Mouse (Mus musculus): Measurements from ENCODE around the gene Tbc1d1. TPM values are rescaled to one million over a fixed set of nuclear protein-coding genes. Genes with fewer than 3 reads are reported as not detected.

Gene Tbc1d1
- polyA plus RNA-seq, 1 experiment from 2014 or later: 31.7 TPM

GRCm38 (mm10) chr5:64218603-64218999, 62.5 kb downstream of the Tbc1d1 start:
- 74% methylated on average over 7 of the region's 7 CpGs for WGBS
- ATAC-seq (ENCODE audit: insufficient read depth, low FRiP score): no peak
- Histone ChIP-seq H3K27ac (ENCODE audit: low read length) (no peak overlapping the region), H3K4me3 (replicated peaks; ENCODE audit: low read length) (no peak overlapping the region), H3K9me3 (replicated peaks; ENCODE audit: control insufficient read depth, low read length) (no peaks in the 10 kb centered on the region), H3K36me3 (ENCODE audit: control insufficient read depth, insufficient read depth, low read length) (no peaks in the 10 kb centered on the region), H3K4me1 (ENCODE audit: control insufficient read depth, insufficient read depth, low read length) (peaks cover 18% of the 10 kb centered on the region), H3K9ac (ENCODE audit: low read length) (no peak overlapping the region), H3K27me3 (ENCODE audit: control insufficient read depth, insufficient read depth, low read length) (no peaks in the 10 kb centered on the region), H3K4me2 (ENCODE audit: low read depth, low read length) (no peak overlapping the region)

GRCm38 (mm10) chr5:64220776-64221175, 64.7 kb downstream of the Tbc1d1 start:
- ATAC-seq (ENCODE audit: insufficient read depth, low FRiP score): no peak
- Histone ChIP-seq H3K36me3 (ENCODE audit: control insufficient read depth, insufficient read depth, low read length) (no peaks in the 10 kb centered on the region), H3K9me3 (replicated peaks; ENCODE audit: control insufficient read depth, low read length) (no peaks in the 10 kb centered on the region), H3K4me1 (ENCODE audit: control insufficient read depth, insufficient read depth, low read length) (peaks cover 22% of the 10 kb centered on the region), H3K9ac (ENCODE audit: low read length) (no peak overlapping the region), H3K27me3 (ENCODE audit: control insufficient read depth, insufficient read depth, low read length) (no peaks in the 10 kb centered on the region), H3K27ac (ENCODE audit: low read length) (no peak overlapping the region), H3K4me3 (replicated peaks; ENCODE audit: low read length) (no peak overlapping the region), H3K4me2 (ENCODE audit: low read depth, low read length) (no peak overlapping the region)
- WGBS: 97% methylated on average over 4 of the region's 4 CpGs

GRCm38 (mm10) chr5:64224735-64225425, 68.8 kb downstream of the Tbc1d1 start:
- H3K9me3 ChIP-seq (replicated peaks; ENCODE audit: control insufficient read depth, low read length): no peaks in the 10 kb centered on the region
- H3K27ac ChIP-seq (ENCODE audit: low read length): peak overlapping the region; percentile 60; the same call in 1 of the 2 replicates
- no peak overlapping the region for H3K9ac ChIP-seq (ENCODE audit: low read length)
- no peak overlapping the region for H3K4me2 ChIP-seq (ENCODE audit: low read depth, low read length)
- ATAC-seq (ENCODE audit: insufficient read depth, low FRiP score): peak; percentile 87
- no peaks in the 10 kb centered on the region for H3K36me3 ChIP-seq (ENCODE audit: control insufficient read depth, insufficient read depth, low read length)
- peaks cover 15% of the 10 kb centered on the region; the same call in 1 of the 2 replicates for H3K4me1 ChIP-seq (ENCODE audit: control insufficient read depth, insufficient read depth, low read length)
- 77% methylated on average over 9 of the region's 9 CpGs for WGBS
- no peak overlapping the region for H3K4me3 ChIP-seq (replicated peaks; ENCODE audit: low read length)
- no peaks in the 10 kb centered on the region for H3K27me3 ChIP-seq (ENCODE audit: control insufficient read depth, insufficient read depth, low read length)

GRCm38 (mm10) chr5:64228252-64228651, 72.1 kb downstream of the Tbc1d1 start:
- no peak overlapping the region for H3K27ac ChIP-seq (ENCODE audit: low read length)
- H3K9ac ChIP-seq (ENCODE audit: low read length): no peak overlapping the region
- no peak for ATAC-seq (ENCODE audit: insufficient read depth, low FRiP score)
- H3K4me2 ChIP-seq (ENCODE audit: low read depth, low read length): no peak overlapping the region
- H3K9me3 ChIP-seq (replicated peaks; ENCODE audit: control insufficient read depth, low read length): no peaks in the 10 kb centered on the region
- no peaks in the 10 kb centered on the region for H3K36me3 ChIP-seq (ENCODE audit: control insufficient read depth, insufficient read depth, low read length)
- no peaks in the 10 kb centered on the region for H3K27me3 ChIP-seq (ENCODE audit: control insufficient read depth, insufficient read depth, low read length)
- peaks cover 27% of the 10 kb centered on the region for H3K4me1 ChIP-seq (ENCODE audit: control insufficient read depth, insufficient read depth, low read length)
- no peak overlapping the region for H3K4me3 ChIP-seq (replicated peaks; ENCODE audit: low read length)
- 49% methylated on average over 3 of the region's 3 CpGs for WGBS

- peak overlapping the region; percentile 82 for H3K9ac ChIP-seq (ENCODE audit: low read length)
- peak overlapping the region; percentile 60 for H3K4me3 ChIP-seq (replicated peaks; ENCODE audit: low read length)
- no peaks in the 10 kb centered on the region for H3K27me3 ChIP-seq (ENCODE audit: control insufficient read depth, insufficient read depth, low read length)
- peaks cover 32% of the 10 kb centered on the region for H3K4me1 ChIP-seq (ENCODE audit: control insufficient read depth, insufficient read depth, low read length)
- no peaks in the 10 kb centered on the region for H3K9me3 ChIP-seq (replicated peaks; ENCODE audit: control insufficient read depth, low read length)
- peak overlapping the region; percentile 72 for H3K27ac ChIP-seq (ENCODE audit: low read length)
- no peaks in the 10 kb centered on the region for H3K36me3 ChIP-seq (ENCODE audit: control insufficient read depth, insufficient read depth, low read length)
- WGBS: 39% methylated on average over 12 of the region's 12 CpGs
- no peak for ATAC-seq (ENCODE audit: insufficient read depth, low FRiP score)
- peak overlapping the region; percentile 67 for H3K4me2 ChIP-seq (ENCODE audit: low read depth, low read length)
Observed at GRCm38 (mm10) chr5:64229336-64229866, 73.3 kb downstream of the Tbc1d1 start.

GRCm38 (mm10) chr5:64230061-64230466, 74.0 kb downstream of the Tbc1d1 start:
- peak overlapping the region; percentile 67 for H3K4me2 ChIP-seq (ENCODE audit: low read depth, low read length)
- H3K4me3 ChIP-seq (replicated peaks; ENCODE audit: low read length): peak overlapping the region; percentile 60
- H3K9me3 ChIP-seq (replicated peaks; ENCODE audit: control insufficient read depth, low read length): no peaks in the 10 kb centered on the region
- peak overlapping the region; percentile 72 for H3K27ac ChIP-seq (ENCODE audit: low read length)
- H3K27me3 ChIP-seq (ENCODE audit: control insufficient read depth, insufficient read depth, low read length): no peaks in the 10 kb centered on the region
- H3K4me1 ChIP-seq (ENCODE audit: control insufficient read depth, insufficient read depth, low read length): peaks cover 35% of the 10 kb centered on the region
- H3K36me3 ChIP-seq (ENCODE audit: control insufficient read depth, insufficient read depth, low read length): no peaks in the 10 kb centered on the region
- H3K9ac ChIP-seq (ENCODE audit: low read length): peak overlapping the region; percentile 82
- under 1% methylated on average over 30 of the region's 48 CpGs for WGBS
- peak; percentile 95 for ATAC-seq (ENCODE audit: insufficient read depth, low FRiP score)

GRCm38 (mm10) chr5:64230507-64231041, 74.5 kb downstream of the Tbc1d1 start:
- no peaks in the 10 kb centered on the region for H3K27me3 ChIP-seq (ENCODE audit: control insufficient read depth, insufficient read depth, low read length)
- H3K4me3 ChIP-seq (replicated peaks; ENCODE audit: low read length): peak overlapping the region; percentile 60
- peak overlapping the region; percentile 72 for H3K27ac ChIP-seq (ENCODE audit: low read length)
- ATAC-seq (ENCODE audit: insufficient read depth, low FRiP score): peak; percentile 34
- peak overlapping the region; percentile 82 for H3K9ac ChIP-seq (ENCODE audit: low read length)
- H3K4me2 ChIP-seq (ENCODE audit: low read depth, low read length): peak overlapping the region; percentile 67
- no peaks in the 10 kb centered on the region for H3K36me3 ChIP-seq (ENCODE audit: control insufficient read depth, insufficient read depth, low read length)
- WGBS: under 1% methylated on average over 31 of the region's 33 CpGs
- no peaks in the 10 kb centered on the region for H3K9me3 ChIP-seq (replicated peaks; ENCODE audit: control insufficient read depth, low read length)
- H3K4me1 ChIP-seq (ENCODE audit: control insufficient read depth, insufficient read depth, low read length): peaks cover 37% of the 10 kb centered on the region

- Histone ChIP-seq H3K4me1 (ENCODE audit: control insufficient read depth, insufficient read depth, low read length) (peaks cover 39% of the 10 kb centered on the region), H3K4me2 (ENCODE audit: low read depth, low read length) (no peak overlapping the region), H3K9me3 (replicated peaks; ENCODE audit: control insufficient read depth, low read length) (no peaks in the 10 kb centered on the region), H3K4me3 (replicated peaks; ENCODE audit: low read length) (no peak overlapping the region), H3K9ac (ENCODE audit: low read length) (no peak overlapping the region), H3K27me3 (ENCODE audit: control insufficient read depth, insufficient read depth, low read length) (no peaks in the 10 kb centered on the region), H3K27ac (ENCODE audit: low read length) (no peak overlapping the region), H3K36me3 (ENCODE audit: control insufficient read depth, insufficient read depth, low read length) (no peaks in the 10 kb centered on the region)
- WGBS: 46% methylated on average over 9 of the region's 9 CpGs
- no peak for ATAC-seq (ENCODE audit: insufficient read depth, low FRiP score)
Observed at GRCm38 (mm10) chr5:64232872-64233271, 76.8 kb downstream of the Tbc1d1 start.

GRCm38 (mm10) chr5:64234269-64234985, 78.3 kb downstream of the Tbc1d1 start:
- WGBS: 61% methylated on average over 8 of the region's 8 CpGs
- H3K36me3 ChIP-seq (ENCODE audit: control insufficient read depth, insufficient read depth, low read length): no peaks in the 10 kb centered on the region
- no peak overlapping the region for H3K9ac ChIP-seq (ENCODE audit: low read length)
- H3K4me2 ChIP-seq (ENCODE audit: low read depth, low read length): no peak overlapping the region
- H3K27ac ChIP-seq (ENCODE audit: low read length): peak overlapping the region; percentile 17; the same call in 1 of the 2 replicates
- H3K27me3 ChIP-seq (ENCODE audit: control insufficient read depth, insufficient read depth, low read length): no peaks in the 10 kb centered on the region
- H3K4me3 ChIP-seq (replicated peaks; ENCODE audit: low read length): no peak overlapping the region
- peaks cover 34% of the 10 kb centered on the region for H3K4me1 ChIP-seq (ENCODE audit: control insufficient read depth, insufficient read depth, low read length)
- ATAC-seq (ENCODE audit: insufficient read depth, low FRiP score): no peak
- H3K9me3 ChIP-seq (replicated peaks; ENCODE audit: control insufficient read depth, low read length): no peaks in the 10 kb centered on the region

Measured in stomach, embryonic 16.5 days (tissue).